Mouse (Mus musculus) liver, embryonic 14.5 days (tissue): ENCODE measurements around the gene Sdcbp2.

Experiments used
- CTCF ChIP-seq: IDR thresholded peaks from 2 replicates; pipeline ENCODE4 v1.5.1; 2016; ENCODE audit warnings: antibody characterized with exemption, low read depth, control low read depth
- EP300 ChIP-seq: IDR thresholded peaks from 2 replicates; pipeline ENCODE4 v1.6.1; 2016; ENCODE audit warnings: antibody characterized with exemption, low read depth

GRCm38 (mm10) chr2:151579183-151579582, 6.8 kb downstream of the Sdcbp2 start:
- TF ChIP-seq CTCF, result no peak
- TF ChIP-seq EP300, result no peak
